8 mouse cellular contexts compared by ENCODE assay signal in genomic region chr11:95010141-95010739, GRCm38 (mm10). TPM values are rescaled to one million over a fixed set of nuclear protein-coding genes. Genes with fewer than 3 reads are reported as not detected.
DNase-seq lines count a peak whose midpoint lies in the region; ATAC-seq lines count a peak whose summit lies in the region.

No protein-coding gene starts in this region.

- H3K9me3 ChIP-seq in forebrain, embryonic 12.5 days: no peaks in the 10 kb centered on the region
- H3K9me3 ChIP-seq in limb, embryonic 13.5 days: no peaks in the 10 kb centered on the region
- H3K9me3 ChIP-seq in neural tube, embryonic 14.5 days (ENCODE audit: control insufficient read depth, low read length): no peaks in the 10 kb centered on the region

- WGBS in forebrain, embryonic 12.5 days: under 1% methylated on average over 34 of the region's 40 CpGs
- WGBS in limb, embryonic 13.5 days: 1% methylated on average over 37 of the region's 40 CpGs
- under 1% methylated on average over 32 of the region's 40 CpGs for WGBS in neural tube, embryonic 14.5 days

- peak overlapping the region; percentile 98 for H3K27ac ChIP-seq in forebrain, embryonic 12.5 days
- H3K27ac ChIP-seq in limb, embryonic 13.5 days: peak overlapping the region; percentile 97
- H3K27ac ChIP-seq in neural tube, embryonic 14.5 days (ENCODE audit: low read depth, low read length): peak overlapping the region; percentile 97

- no peaks in the 10 kb centered on the region for H3K27me3 ChIP-seq in forebrain, embryonic 12.5 days
- no peaks in the 10 kb centered on the region for H3K27me3 ChIP-seq in limb, embryonic 13.5 days
- H3K27me3 ChIP-seq in neural tube, embryonic 14.5 days (ENCODE audit: control insufficient read depth, insufficient read depth, low read length): no peaks in the 10 kb centered on the region

- ATAC-seq in forebrain, embryonic 12.5 days (ENCODE audit: low FRiP score): peak; percentile 54
- ATAC-seq in limb, embryonic 13.5 days (ENCODE audit: low FRiP score, low read depth): peak; percentile 32; the same call in 1 of the 2 replicates
- peak; percentile 49 for ATAC-seq in neural tube, embryonic 14.5 days (ENCODE audit: low read depth)

- H3K4me3 ChIP-seq in forebrain, embryonic 12.5 days (replicated peaks): peak overlapping the region; percentile 82
- peak overlapping the region; percentile 75 for H3K4me3 ChIP-seq in limb, embryonic 13.5 days
- peak overlapping the region; percentile 92 for H3K4me3 ChIP-seq in neural tube, embryonic 14.5 days (ENCODE audit: low read depth, low read length)

- peaks cover 81% of the 10 kb centered on the region for H3K4me1 ChIP-seq in forebrain, embryonic 12.5 days
- peaks cover 53% of the 10 kb centered on the region for H3K4me1 ChIP-seq in limb, embryonic 13.5 days
- H3K4me1 ChIP-seq in neural tube, embryonic 14.5 days (ENCODE audit: control insufficient read depth, insufficient read depth, low read length): peaks cover 38% of the 10 kb centered on the region

- peaks cover 24% of the 10 kb centered on the region for H3K36me3 ChIP-seq in forebrain, embryonic 12.5 days (replicated peaks)
- peaks cover 28% of the 10 kb centered on the region for H3K36me3 ChIP-seq in limb, embryonic 13.5 days
- H3K36me3 ChIP-seq in neural tube, embryonic 14.5 days (ENCODE audit: control insufficient read depth, insufficient read depth, low read length): peaks cover 15% of the 10 kb centered on the region; the same call in 1 of the 2 replicates

- DNase-seq in cerebellum, adult 11-12 months: peak; percentile 84
- no peak for DNase-seq in cerebellum, adult 9-10 months
- peak; percentile 73 for DNase-seq in right cerebral cortex, postnatal 4 days
- DNase-seq in right cerebral cortex, postnatal 36 days (ENCODE audit: low spot score in 2 of 2): no peak
- no peak for DNase-seq in T-cell, adult 2 months (ENCODE audit: low spot score)

- H3K4me2 ChIP-seq in forebrain, embryonic 12.5 days: peak overlapping the region; percentile 68
- H3K4me2 ChIP-seq in limb, embryonic 13.5 days (replicated peaks): peak overlapping the region; percentile 85
- peak overlapping the region; percentile 85 for H3K4me2 ChIP-seq in neural tube, embryonic 14.5 days (ENCODE audit: low read depth, low read length)

- peak overlapping the region; percentile 99 for H3K9ac ChIP-seq in forebrain, embryonic 12.5 days
- H3K9ac ChIP-seq in limb, embryonic 13.5 days: peak overlapping the region; percentile 94
- peak overlapping the region; percentile 99 for H3K9ac ChIP-seq in neural tube, embryonic 14.5 days (replicated peaks; ENCODE audit: low read depth, low read length)

RNA-seq across cellular contexts. Expression of gene Samd14, which starts 0.6 kb away (rescaled TPM):
- polyA plus RNA-seq in forebrain, embryonic 12.5 days (2016; fragmentation: Nextera tagmentation; extraction: Ambion mirVana): 80.5 and 86.7 TPM in 2 replicates
- 37.2 and 37.7 TPM in 2 replicates for polyA plus RNA-seq in limb, embryonic 13.5 days (2015; fragmentation: Nextera tagmentation; extraction: Ambion mirVana)
- polyA plus RNA-seq in neural tube, embryonic 14.5 days (2014; fragmentation: Nextera tagmentation; extraction: Ambion mirVana): 131 and 144 TPM in 2 replicates

RNA-seq across cellular contexts. Expression of gene Ppp1r9b, which starts 19.4 kb away (rescaled TPM):
- 16.6 and 17.7 TPM in 2 replicates for polyA plus RNA-seq in forebrain, embryonic 12.5 days (2016; fragmentation: Nextera tagmentation; extraction: Ambion mirVana)
- 11.4 and 11.8 TPM in 2 replicates for polyA plus RNA-seq in limb, embryonic 13.5 days (2015; fragmentation: Nextera tagmentation; extraction: Ambion mirVana)
- polyA plus RNA-seq in neural tube, embryonic 14.5 days (2014; fragmentation: Nextera tagmentation; extraction: Ambion mirVana): 27.7 and 29.8 TPM in 2 replicates

RNA-seq across cellular contexts. Expression of gene Pdk2, which starts 30.9 kb away (rescaled TPM):
- polyA plus RNA-seq in forebrain, embryonic 12.5 days (2016; fragmentation: Nextera tagmentation; extraction: Ambion mirVana): 17.3 and 19.4 TPM in 2 replicates
- 33.7 and 34.9 TPM in 2 replicates for polyA plus RNA-seq in limb, embryonic 13.5 days (2015; fragmentation: Nextera tagmentation; extraction: Ambion mirVana)
- polyA plus RNA-seq in neural tube, embryonic 14.5 days (2014; fragmentation: Nextera tagmentation; extraction: Ambion mirVana): 21.8 and 23.1 TPM in 2 replicates

RNA-seq across cellular contexts. Expression of gene Sgca, which starts 34.1 kb away (rescaled TPM):
- polyA plus RNA-seq in forebrain, embryonic 12.5 days (2016; fragmentation: Nextera tagmentation; extraction: Ambion mirVana): not detected in 2 replicates
- 6.1 and 7.1 TPM in 2 replicates for polyA plus RNA-seq in limb, embryonic 13.5 days (2015; fragmentation: Nextera tagmentation; extraction: Ambion mirVana)
- polyA plus RNA-seq in neural tube, embryonic 14.5 days (2014; fragmentation: Nextera tagmentation; extraction: Ambion mirVana): not detected in 2 replicates

RNA-seq across cellular contexts. Expression of gene Hils1, which starts 42.8 kb away (rescaled TPM):
- not detected in 2 replicates for polyA plus RNA-seq in forebrain, embryonic 12.5 days (2016; fragmentation: Nextera tagmentation; extraction: Ambion mirVana)
- polyA plus RNA-seq in limb, embryonic 13.5 days (2015; fragmentation: Nextera tagmentation; extraction: Ambion mirVana): not detected in 2 replicates
- not detected in 2 replicates for polyA plus RNA-seq in neural tube, embryonic 14.5 days (2014; fragmentation: Nextera tagmentation; extraction: Ambion mirVana)

Comparison
In these comparisons a context has a peak if more than half of its experiments do, and no peak if none do; other contexts are left out.
1. DNase-seq: peak in cerebellum, adult 11-12 months (single experiment) and right cerebral cortex, postnatal 4 days (single experiment); none in cerebellum, adult 9-10 months (single experiment), right cerebral cortex, postnatal 36 days (0 of 2) and T-cell, adult 2 months (single experiment).
2. Peak in every context shown above with its lines, with median percentiles within 50 percentile points of each other: ATAC-seq, H3K27ac ChIP-seq, H3K4me2 ChIP-seq, H3K4me3 ChIP-seq and H3K9ac ChIP-seq.